Mouse (Mus musculus) embryonic facial prominence, embryonic 13.5 days (tissue): ENCODE data around the gene Snrpa1. TPM values are rescaled to one million over a fixed set of nuclear protein-coding genes. Genes with fewer than 3 reads are reported as not detected.
"Not testable (repeated sequence)": the region's sequence is repeated elsewhere in the genome, so short reads cannot be mapped to it uniquely, and the experiment has no call there.

Source experiments
- ATAC-seq: fragments of 200-750 bp; cut with Nextera tagmentation; 2 replicates; pipeline ENCODE4 v1.8.0; 2017; ENCODE audit warnings: low read depth; ENCODE audit not compliant: insufficient number of reproducible peaks, insufficient read depth, low FRiP score, low TSS enrichment
- H3K27ac ChIP-seq: fragments of 300-500 bp; sonication (generic); 2 replicates; pipeline ENCODE4 v1.5.1; 2015; ENCODE audit warnings: moderate library complexity, mild to moderate bottlenecking, inconsistent platforms
- H3K27me3 ChIP-seq: fragments of 300-500 bp; sonication (generic); 2 replicates; pipeline ENCODE4 v1.6.1; 2015; ENCODE audit warnings: mild to moderate bottlenecking, inconsistent platforms
- H3K36me3 ChIP-seq: fragments of 300-500 bp; sonication (generic); 2 replicates; pipeline ENCODE4 v1.6.1; 2015; ENCODE audit warnings: mild to moderate bottlenecking, inconsistent platforms
- H3K4me1 ChIP-seq: fragments of 300-500 bp; sonication (generic); 2 replicates; pipeline ENCODE4 v1.6.1; 2015; ENCODE audit warnings: inconsistent platforms
- H3K4me2 ChIP-seq: fragments of 300-500 bp; sonication (generic); 2 replicates; pipeline ENCODE4 v1.6.1; 2015; ENCODE audit warnings: moderate library complexity, mild to moderate bottlenecking, inconsistent platforms
- H3K4me3 ChIP-seq: fragments of 300-500 bp; sonication (generic); 2 replicates; pipeline ENCODE4 v1.5.1; 2015; ENCODE audit warnings: mild to moderate bottlenecking, inconsistent platforms
- H3K9ac ChIP-seq: fragments of 300-500 bp; sonication (generic); 2 replicates; pipeline ENCODE4 v1.6.1; 2015; ENCODE audit warnings: mild to moderate bottlenecking, inconsistent platforms
- H3K9me3 ChIP-seq: fragments of 300-500 bp; sonication (generic); 2 replicates; pipeline ENCODE4 v1.6.1; 2016; ENCODE audit warnings: inconsistent platforms
- WGBS: fragments of 180-500 bp; shearing (Covaris S2); methylation state at CpG from one replicate; pipeline ENCODE4 v1.1.7; 2015; ENCODE audit warnings: mixed read lengths; 5-methylcytosine and 5-hydroxymethylcytosine counted together
- polyA plus RNA-seq: library from polyadenylated mRNA; unstranded; fragments of >200 nt; fragmentation: Nextera tagmentation; extraction: Ambion mirVana; gene quantifications from 2 replicates; pipeline ENCODE4 v1.2.1, GENCODE M21; 2015

The Snrpa1 gene
- polyA plus RNA-seq, 1 experiment from 2014 or later, result 209 TPM

DNA sequence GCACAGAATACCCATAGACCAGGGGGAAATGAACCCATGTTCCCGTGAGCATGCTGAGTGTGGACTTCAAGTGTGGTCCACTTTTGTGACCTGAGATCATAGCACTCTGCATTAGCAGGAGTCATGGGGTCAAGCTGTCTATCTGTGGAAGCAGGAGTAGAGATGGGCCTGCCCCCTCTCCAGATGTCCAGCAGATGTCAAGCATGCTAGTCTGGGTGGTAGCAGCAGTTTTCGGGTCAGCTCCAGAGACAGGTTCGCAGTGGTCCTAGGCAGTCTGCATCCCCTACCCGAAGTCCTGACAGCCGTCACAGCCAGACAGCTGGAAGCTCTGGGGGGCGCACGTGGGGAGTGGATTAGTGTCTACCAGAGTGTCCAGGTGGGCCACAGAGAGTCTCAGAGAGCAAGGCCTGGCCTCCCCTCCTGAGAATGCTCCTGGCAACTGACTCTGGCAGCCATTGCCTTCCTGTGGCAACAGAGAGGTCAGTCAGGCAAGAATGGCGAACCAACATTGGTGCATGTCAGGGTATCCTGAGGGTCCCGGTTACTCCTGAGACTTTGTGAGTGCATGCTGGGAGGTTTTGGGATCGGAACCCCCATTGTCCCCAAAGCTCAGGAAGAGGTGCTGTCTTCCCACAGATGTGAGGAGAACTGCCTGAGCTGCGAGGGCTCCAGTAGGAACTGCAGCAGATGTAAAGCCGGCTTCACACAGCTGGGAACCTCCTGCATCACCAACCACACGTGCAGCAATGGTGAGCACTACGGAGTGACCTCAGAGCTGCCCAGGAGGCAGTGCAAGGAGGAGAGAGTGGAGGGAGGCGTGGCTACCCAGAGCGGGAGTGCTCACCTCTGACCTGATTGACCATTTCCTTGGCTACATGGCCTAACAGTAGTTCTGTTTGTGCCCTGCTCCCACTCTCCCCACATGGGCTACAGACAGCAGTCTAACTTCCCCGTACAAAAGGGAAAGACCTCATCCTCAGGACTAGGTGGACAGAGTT lies 11.6 kb upstream of the Snrpa1 start:
- Histone ChIP-seq H3K4me1 (peaks cover 32% of the 10 kb centered on the region), H3K27ac (no peak overlapping the region), H3K4me2 (no peak overlapping the region), H3K9ac (no peak overlapping the region), H3K36me3 (no peaks in the 10 kb centered on the region), H3K4me3 (no peak overlapping the region), H3K27me3 (peaks cover 44% of the 10 kb centered on the region), H3K9me3 (no peaks in the 10 kb centered on the region)
- 40% methylated on average over 17 of the region's 17 CpGs for WGBS
- no peak for ATAC-seq

DNA sequence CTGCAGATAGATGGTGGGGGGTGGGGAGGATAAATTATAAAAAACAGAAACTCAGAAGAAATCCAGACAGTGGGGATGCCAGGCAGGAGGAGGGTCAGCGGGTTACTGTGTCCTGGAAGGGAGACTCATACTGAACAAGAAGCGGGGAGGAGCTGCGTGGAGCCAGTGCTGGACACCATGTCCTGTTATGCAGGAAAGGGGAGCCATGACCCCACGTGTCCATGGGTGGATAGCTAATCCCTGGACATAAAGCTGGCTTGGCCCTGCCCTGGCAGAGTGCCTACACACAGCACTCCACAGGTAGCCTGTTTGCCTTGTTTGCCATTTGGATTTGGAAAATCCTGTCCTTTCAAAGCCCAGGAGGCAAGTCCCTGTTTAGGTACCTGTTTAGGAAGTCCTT lies 10.8 kb upstream of the Snrpa1 start:
- no peak overlapping the region for H3K4me3 ChIP-seq
- H3K9me3 ChIP-seq, result 0 out of 2 replicates have a peak, but pooled peaks cover 3% of the 10 kb centered on the region
- peaks cover 44% of the 10 kb centered on the region for H3K27me3 ChIP-seq
- H3K36me3 ChIP-seq, result no peaks in the 10 kb centered on the region
- no peak overlapping the region for H3K9ac ChIP-seq
- H3K4me2 ChIP-seq, result no peak overlapping the region
- H3K4me1 ChIP-seq, result peaks cover 32% of the 10 kb centered on the region
- no peak overlapping the region for H3K27ac ChIP-seq
- no peak for ATAC-seq
- 79% methylated on average over 4 of the region's 4 CpGs for WGBS

GRCm38 (mm10) chr7:66048446-66049230 lies 10.2 kb upstream of the Snrpa1 start:
- no peak overlapping the region for H3K4me3 ChIP-seq
- H3K4me1 ChIP-seq, result peaks cover 29% of the 10 kb centered on the region
- no peaks in the 10 kb centered on the region for H3K36me3 ChIP-seq
- H3K27me3 ChIP-seq, result peaks cover 44% of the 10 kb centered on the region
- H3K9me3 ChIP-seq, result 0 out of 2 replicates have a peak, but pooled peaks cover 3% of the 10 kb centered on the region
- H3K27ac ChIP-seq, result no peak overlapping the region
- H3K9ac ChIP-seq, result no peak overlapping the region
- WGBS, result 86% methylated on average over 12 of the region's 12 CpGs
- no peak for ATAC-seq
- H3K4me2 ChIP-seq, result no peak overlapping the region

DNA sequence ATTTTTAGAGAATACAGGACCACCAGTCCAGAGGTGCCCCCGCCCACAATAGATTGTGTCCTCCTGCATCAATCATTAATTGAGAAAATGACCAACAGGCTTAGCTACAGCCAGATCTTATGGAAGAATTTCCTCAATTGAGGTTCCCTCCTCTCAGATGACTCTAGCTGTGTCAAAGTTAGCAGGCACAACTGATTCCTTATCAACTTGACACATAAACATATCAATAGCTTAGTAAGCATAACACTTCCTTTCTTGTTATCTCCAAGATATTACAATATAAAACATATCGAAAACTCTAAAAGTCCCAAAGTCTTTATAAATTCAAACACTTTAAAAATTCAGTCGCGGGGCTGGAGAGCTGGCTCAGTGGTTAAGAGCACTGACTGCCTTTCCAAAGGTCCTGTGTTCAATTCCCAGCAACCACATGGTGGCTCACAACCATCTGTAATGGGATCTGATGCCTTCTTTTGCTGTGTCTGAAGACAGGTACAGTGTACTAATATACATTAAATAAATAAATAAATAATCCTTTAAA lies 4.8 kb upstream of the Snrpa1 start:
- Histone ChIP-seq H3K4me3 (no peak overlapping the region), H3K9me3 (0 out of 2 replicates have a peak, but pooled peaks cover 3% of the 10 kb centered on the region), H3K27ac (no peak overlapping the region), H3K4me1 (no peaks in the 10 kb centered on the region), H3K27me3 (0 out of 2 replicates have a peak, but pooled peaks cover under 1% of the 10 kb centered on the region), H3K9ac (no peak overlapping the region), H3K4me2 (no peak overlapping the region), H3K36me3 (no peaks in the 10 kb centered on the region)
- WGBS, result 84% methylated on average over 4 of the region's 4 CpGs
- no peak for ATAC-seq

GRCm38 (mm10) chr7:66055356-66055755 lies 3.4 kb upstream of the Snrpa1 start:
- not testable (repeated sequence) for H3K4me2 ChIP-seq, H3K27ac ChIP-seq, ATAC-seq, H3K27me3 ChIP-seq, H3K9me3 ChIP-seq, H3K4me3 ChIP-seq, H3K4me1 ChIP-seq, H3K9ac ChIP-seq, H3K36me3 ChIP-seq
- WGBS, result 13% methylated on average over 2 of the region's 2 CpGs

GRCm38 (mm10) chr7:66060066-66060956 lies 1.5 kb downstream of the Snrpa1 start:
- peak overlapping the region; percentile 98 for H3K9ac ChIP-seq
- WGBS, result under 1% methylated on average over 64 of the region's 64 CpGs
- peak; percentile 88 for ATAC-seq

DNA sequence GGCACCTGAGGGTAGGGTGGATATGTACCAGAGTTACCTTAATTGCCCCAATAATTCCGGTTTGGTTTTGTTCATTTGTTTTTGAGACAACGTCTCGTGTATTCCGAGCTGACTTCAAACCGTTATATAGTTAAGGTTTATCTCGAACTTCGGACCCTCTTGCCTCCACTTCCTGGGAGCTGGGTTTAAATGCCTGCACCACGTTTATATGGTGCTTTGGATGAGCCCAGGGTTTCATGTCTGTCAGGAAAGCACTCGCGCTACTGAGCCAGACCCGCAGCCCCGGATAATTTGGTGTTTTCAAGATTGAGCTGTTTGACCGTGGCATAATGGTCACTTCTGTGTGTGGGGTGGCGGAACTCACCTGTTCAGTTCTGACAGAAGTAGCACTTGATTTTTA lies 2.3 kb downstream of the Snrpa1 start:
- H3K4me2 ChIP-seq, result peak overlapping the region; percentile 90
- peak overlapping the region; percentile 96 for H3K4me3 ChIP-seq
- WGBS, result 1% methylated on average over 14 of the region's 14 CpGs
- H3K27me3 ChIP-seq, result no peaks in the 10 kb centered on the region
- H3K36me3 ChIP-seq, result peaks cover 35% of the 10 kb centered on the region
- ATAC-seq, result no peak
- H3K4me1 ChIP-seq, result peaks cover 20% of the 10 kb centered on the region
- H3K9me3 ChIP-seq, result no peaks in the 10 kb centered on the region
- H3K9ac ChIP-seq, result peak overlapping the region; percentile 98
- no peak overlapping the region; the same call in 1 of the 2 replicates for H3K27ac ChIP-seq

More at GRCm38 (mm10) chr7:66060066-66060956, 1.5 kb downstream of the Snrpa1 start:
- peaks cover 20% of the 10 kb centered on the region for H3K4me1 ChIP-seq
- H3K27me3 ChIP-seq, result no peaks in the 10 kb centered on the region
- peaks cover 29% of the 10 kb centered on the region for H3K36me3 ChIP-seq
- no peaks in the 10 kb centered on the region for H3K9me3 ChIP-seq
- peak overlapping the region; percentile 96 for H3K4me3 ChIP-seq
- H3K27ac ChIP-seq, result peak overlapping the region; percentile 71
- H3K4me2 ChIP-seq, result peak overlapping the region; percentile 90

GRCm38 (mm10) chr7:66076411-66076810 lies 17.6 kb downstream of the Snrpa1 start:
- Histone ChIP-seq H3K4me3 (no peak overlapping the region), H3K36me3 (peaks cover 56% of the 10 kb centered on the region), H3K4me2 (no peak overlapping the region), H3K9me3 (no peaks in the 10 kb centered on the region), H3K27ac (no peak overlapping the region), H3K9ac (no peak overlapping the region), H3K27me3 (no peaks in the 10 kb centered on the region), H3K4me1 (peaks cover 12% of the 10 kb centered on the region)
- 79% methylated on average over 2 of the region's 2 CpGs for WGBS
- no peak for ATAC-seq

DNA sequence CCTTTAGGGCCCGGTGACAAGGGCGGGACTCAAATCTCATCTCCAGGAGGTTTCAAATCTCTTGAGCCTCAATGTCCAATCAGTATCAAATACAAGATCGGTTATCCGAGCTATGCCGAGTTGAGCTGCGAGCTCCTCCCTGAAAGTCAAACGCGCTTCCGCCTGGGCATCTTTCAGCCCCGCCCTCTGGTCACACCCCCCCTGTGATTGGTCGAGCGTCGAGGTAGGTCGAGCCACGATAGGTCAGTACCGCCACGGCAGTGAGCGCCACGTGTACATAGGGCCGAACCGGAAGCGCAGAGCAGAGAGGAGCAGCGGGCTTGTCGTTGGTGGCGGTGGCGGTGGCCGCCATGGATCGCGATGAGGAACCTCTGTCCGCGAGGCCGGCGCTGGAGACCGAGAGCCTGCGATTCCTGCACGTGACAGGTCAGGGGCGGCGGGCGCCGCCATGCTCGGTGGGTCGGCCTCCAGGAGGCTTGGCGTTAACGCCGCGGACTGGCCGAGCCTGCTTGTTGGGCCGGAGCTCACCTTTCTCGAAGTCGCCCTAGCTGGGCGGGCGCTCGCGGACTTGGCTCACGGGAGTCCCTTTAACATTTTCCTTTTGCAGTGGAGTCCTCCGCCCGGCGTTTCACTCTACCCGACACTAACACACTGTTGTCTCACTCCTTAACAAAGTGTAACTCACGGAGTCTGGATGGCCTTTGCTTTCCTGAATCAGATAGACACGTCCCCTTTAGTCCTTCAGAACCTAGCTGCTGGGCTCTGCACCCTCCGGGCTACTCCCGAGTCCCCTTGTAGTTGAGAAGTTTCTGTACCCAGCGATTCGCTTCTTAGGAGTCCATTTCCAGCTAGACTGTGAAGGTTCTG lies 20.8 kb downstream of the Snrpa1 start, which contains the start of gene Selenos:
Selenos (plus strand) TSS at position 286 of the 867 bp plus-strand sequence.
- Histone ChIP-seq H3K9ac (peak within 1 kb of the TSS; percentile 85), H3K27me3 (no peaks in the 10 kb centered on the region), H3K4me1 (peaks cover 17% of the 10 kb centered on the region), H3K36me3 (peaks cover 56% of the 10 kb centered on the region), H3K4me3 (peak within 1 kb of the TSS; percentile 84), H3K27ac (peak within 1 kb of the TSS; percentile 82), H3K4me2 (peak within 1 kb of the TSS; percentile 68), H3K9me3 (no peaks in the 10 kb centered on the region)
- ATAC-seq, result peak; percentile 99
- under 1% methylated on average over 65 of the region's 65 CpGs for WGBS

- Histone ChIP-seq H3K27ac (peak overlapping the region; percentile 82; the same call in 1 of the 2 replicates), H3K27me3 (no peaks in the 10 kb centered on the region), H3K4me2 (peak overlapping the region; percentile 68), H3K4me1 (peaks cover 17% of the 10 kb centered on the region), H3K9ac (peak overlapping the region; percentile 85), H3K9me3 (no peaks in the 10 kb centered on the region), H3K4me3 (peak overlapping the region; percentile 84), H3K36me3 (peaks cover 56% of the 10 kb centered on the region)
- no peak for ATAC-seq
- WGBS, result 20% methylated on average over 5 of the region's 5 CpGs
These were observed 21.4 kb downstream of the Snrpa1 start for GRCm38 (mm10) chr7:66080231-66080613.
